ENCODE assay signal across 23 mouse cellular contexts in genomic region chr15:87405689-87406088, GRCm38 (mm10).
A peak's percentile ranks its signal among the peaks of the same experiment; 100 is the strongest.
DNase-seq lines count a peak whose midpoint lies in the region; ATAC-seq and TF ChIP-seq lines count a peak whose summit lies in the region.
"Had no signal": no experiment of that assay in that cellular context is flagged by ENCODE, and none has a peak within 500 bp of the region (broad histone marks: within the 10 kb centered on the region; RNA-seq: fewer than 3 reads in every experiment).

No protein-coding gene starts in this region.

- peak; percentile 50 for DNase-seq in forebrain, postnatal 0 days
- DNase-seq in layer of hippocampus, adult 2 months (ENCODE audit: low spot score in 2 of 2) = peak; percentile 23 to 55
- peak; percentile 60 to 91 for DNase-seq in left cerebral cortex, postnatal 25 days (ENCODE audit: low spot score in 2 of 2)
- peak; percentile 20 for DNase-seq in right cerebral cortex, postnatal 4 days
- DNase-seq in spleen, postnatal 4 days (ENCODE audit: low spot score in 2 of 2) = no peak
- DNase-seq in Muller cell, postnatal 12 days (ENCODE audit: inconsistent ontology term) = no peak
- DNase-seq in midbrain, embryonic 14.5 days = no peak
- DNase-seq: cerebellum, postnatal 14 days; gastrocnemius, postnatal 25 days; heart, postnatal 10 days; liver; lung, adult 2 months; lung, postnatal 36 days had no signal

- H3K4me3 ChIP-seq in forebrain, postnatal 0 days (ENCODE audit: low read depth, low read length) = no peak overlapping the region
- no peak overlapping the region for H3K4me3 ChIP-seq in forebrain, embryonic 12.5 days (replicated peaks)
- no peak overlapping the region for H3K4me3 ChIP-seq in layer of hippocampus, adult 2 months
- H3K4me3 ChIP-seq in midbrain, embryonic 14.5 days (replicated peaks; ENCODE audit: low read depth, low read length) = no peak overlapping the region
- H3K4me3 ChIP-seq: embryonic facial prominence, embryonic 10.5 days; heart, embryonic 10.5 days; hindbrain, embryonic 13.5 days; neural tube, embryonic 13.5 days had no signal

- intact Hi-C loops in left cerebral cortex, postnatal 25 days (cut with DNase I) = no loop called here

- H3K36me3 ChIP-seq in forebrain, postnatal 0 days (ENCODE audit: insufficient read depth) = no peaks in the 10 kb centered on the region
- H3K36me3 ChIP-seq in forebrain, embryonic 12.5 days (replicated peaks) = no peaks in the 10 kb centered on the region
- no peaks in the 10 kb centered on the region for H3K36me3 ChIP-seq in midbrain, embryonic 14.5 days (ENCODE audit: control insufficient read depth, insufficient read depth, low read length)
- H3K36me3 ChIP-seq: embryonic facial prominence, embryonic 10.5 days; G1E; heart, embryonic 10.5 days; hindbrain, embryonic 13.5 days; neural tube, embryonic 13.5 days had no signal

- H3K9me3 ChIP-seq in forebrain, postnatal 0 days (ENCODE audit: low read length) = no peaks in the 10 kb centered on the region
- H3K9me3 ChIP-seq in forebrain, embryonic 12.5 days = no peaks in the 10 kb centered on the region
- H3K9me3 ChIP-seq in midbrain, embryonic 14.5 days (ENCODE audit: control insufficient read depth, low read length) = no peaks in the 10 kb centered on the region
- H3K9me3 ChIP-seq: embryonic facial prominence, embryonic 10.5 days; heart, embryonic 10.5 days; hindbrain, embryonic 13.5 days; neural tube, embryonic 13.5 days had no signal

- H3K4me2 ChIP-seq in forebrain, postnatal 0 days (ENCODE audit: low read depth) = no peak overlapping the region
- H3K4me2 ChIP-seq in forebrain, embryonic 12.5 days = no peak overlapping the region
- no peak overlapping the region for H3K4me2 ChIP-seq in midbrain, embryonic 14.5 days (ENCODE audit: low read length)
- H3K4me2 ChIP-seq: hindbrain, embryonic 13.5 days; neural tube, embryonic 13.5 days had no signal

- H3K4me1 ChIP-seq in forebrain, postnatal 0 days (ENCODE audit: insufficient read depth) = no peaks in the 10 kb centered on the region
- no peaks in the 10 kb centered on the region for H3K4me1 ChIP-seq in forebrain, embryonic 12.5 days
- H3K4me1 ChIP-seq in midbrain, embryonic 14.5 days (ENCODE audit: control insufficient read depth, insufficient read depth, low read length) = no peaks in the 10 kb centered on the region
- H3K4me1 ChIP-seq: embryonic facial prominence, embryonic 10.5 days; heart, embryonic 10.5 days; hindbrain, embryonic 13.5 days; neural tube, embryonic 13.5 days had no signal

- peak overlapping the region; percentile 54; the same call in 1 of the 2 replicates for H3K27ac ChIP-seq in forebrain, postnatal 0 days (ENCODE audit: low read depth, low read length)
- no peak overlapping the region for H3K27ac ChIP-seq in forebrain, embryonic 12.5 days
- peak overlapping the region; percentile 32; the same call in 1 of the 2 replicates for H3K27ac ChIP-seq in layer of hippocampus, adult 2 months
- H3K27ac ChIP-seq in midbrain, embryonic 14.5 days (replicated peaks; ENCODE audit: low read depth, low read length) = no peak overlapping the region
- H3K27ac ChIP-seq: embryonic facial prominence, embryonic 10.5 days; heart, embryonic 10.5 days; hindbrain, embryonic 13.5 days; kidney, postnatal 0 days; neural tube, embryonic 13.5 days had no signal

- no peaks in the 10 kb centered on the region for H3K27me3 ChIP-seq in forebrain, postnatal 0 days (ENCODE audit: insufficient read depth, low read length)
- H3K27me3 ChIP-seq in forebrain, embryonic 12.5 days = no peaks in the 10 kb centered on the region
- no peaks in the 10 kb centered on the region for H3K27me3 ChIP-seq in midbrain, embryonic 14.5 days (ENCODE audit: control insufficient read depth, insufficient read depth, low read length)
- H3K27me3 ChIP-seq: hindbrain, embryonic 13.5 days; neural tube, embryonic 13.5 days had no signal

- 73% methylated on average over 5 of the region's 5 CpGs for WGBS in forebrain, postnatal 0 days
- 92% methylated on average over 5 of the region's 5 CpGs for WGBS in forebrain, embryonic 12.5 days
- WGBS in midbrain, embryonic 14.5 days = 88% methylated on average over 5 of the region's 5 CpGs

- no peak for TF ChIP-seq CTCF in forebrain, postnatal 0 days (IDR thresholded peaks at IDR 0.05; ENCODE audit: low read depth)
- TF ChIP-seq CTCF in layer of hippocampus, adult 2 months (conservative IDR thresholded peaks at IDR 0.05) = no peak

- H3K9ac ChIP-seq in forebrain, postnatal 0 days = no peak overlapping the region
- H3K9ac ChIP-seq in forebrain, embryonic 12.5 days = no peak overlapping the region
- H3K9ac ChIP-seq in midbrain, embryonic 14.5 days (replicated peaks; ENCODE audit: low read length) = no peak overlapping the region
- H3K9ac ChIP-seq: hindbrain, embryonic 13.5 days; neural tube, embryonic 13.5 days had no signal

- peak; percentile 29 for ATAC-seq in forebrain, postnatal 0 days
- no peak for ATAC-seq in forebrain, embryonic 12.5 days (ENCODE audit: low FRiP score)
- ATAC-seq in midbrain, embryonic 14.5 days (ENCODE audit: low FRiP score, low TSS enrichment) = no peak
- ATAC-seq: CD4-positive, CD25-positive, alpha-beta regulatory T cell, adult 4 months; forebrain, embryonic 14.5 days; intestine, postnatal 0 days had no signal

Comparison
In these comparisons a context has a peak if more than half of its experiments do, and no peak if none do; other contexts are left out.
1. H3K27ac ChIP-seq: peak in forebrain, postnatal 0 days (single experiment) and layer of hippocampus, adult 2 months (single experiment); none in forebrain, embryonic 12.5 days (single experiment) and midbrain, embryonic 14.5 days (single experiment).
2. DNase-seq: peak in forebrain, postnatal 0 days (single experiment), layer of hippocampus, adult 2 months (2 of 2), left cerebral cortex, postnatal 25 days (2 of 2) and right cerebral cortex, postnatal 4 days (single experiment); none in spleen, postnatal 4 days (0 of 2), Muller cell, postnatal 12 days (single experiment) and midbrain, embryonic 14.5 days (single experiment).